Mouse (Mus musculus): ENCODE measurements around the gene Tceal5. TPM values are rescaled to one million over a fixed set of nuclear protein-coding genes. Genes with fewer than 3 reads are reported as not detected.

The Tceal5 gene
- polyA plus RNA-seq (2014; fragmentation: Nextera tagmentation; extraction: Ambion mirVana): 5.6 and 6.9 TPM in 2 replicates

GRCm38 (mm10) chrX:136203664-136204066, at the start of gene Tceal5:
Gene Tceal5 (minus strand): TSS chrX:136203876.
- peak within 1 kb of the TSS; percentile 14 to 50; a peak in 3 of 4 replicates for H3K27ac ChIP-seq (replicated peaks in 1 of 2; ENCODE audit: control insufficient read depth in 1 of 2, insufficient read depth in 1 of 2, low read depth in 2 of 2, low read length in 2 of 2)
- peak within 1 kb of the TSS; percentile 64 for H3K4me2 ChIP-seq (ENCODE audit: low read length)
- H3K27me3 ChIP-seq (ENCODE audit: control insufficient read depth, insufficient read depth, low read length): no peaks in the 10 kb centered on the region
- H3K9me3 ChIP-seq (ENCODE audit: control insufficient read depth, low read length): no peaks in the 10 kb centered on the region
- peak within 1 kb of the TSS; percentile 45 to 54 for H3K4me3 ChIP-seq (ENCODE audit: control insufficient read depth in 1 of 2, insufficient read depth in 1 of 2, low read depth in 1 of 2, low read length in 2 of 2)
- ATAC-seq (ENCODE audit: insufficient number of reproducible peaks, insufficient read depth, low FRiP score, low read depth): no peak; the same call in 1 of the 2 replicates
- H3K9ac ChIP-seq (ENCODE audit: low read length): peak within 1 kb of the TSS; percentile 48
- no peaks in the 10 kb centered on the region for H3K4me1 ChIP-seq (ENCODE audit: control insufficient read depth in 2 of 2, insufficient read depth in 2 of 2, low read length in 2 of 2)
- WGBS: 19% methylated on average over 9 of the region's 9 CpGs
- H3K36me3 ChIP-seq (ENCODE audit: control insufficient read depth, insufficient read depth, low read length): no peaks in the 10 kb centered on the region

DNA sequence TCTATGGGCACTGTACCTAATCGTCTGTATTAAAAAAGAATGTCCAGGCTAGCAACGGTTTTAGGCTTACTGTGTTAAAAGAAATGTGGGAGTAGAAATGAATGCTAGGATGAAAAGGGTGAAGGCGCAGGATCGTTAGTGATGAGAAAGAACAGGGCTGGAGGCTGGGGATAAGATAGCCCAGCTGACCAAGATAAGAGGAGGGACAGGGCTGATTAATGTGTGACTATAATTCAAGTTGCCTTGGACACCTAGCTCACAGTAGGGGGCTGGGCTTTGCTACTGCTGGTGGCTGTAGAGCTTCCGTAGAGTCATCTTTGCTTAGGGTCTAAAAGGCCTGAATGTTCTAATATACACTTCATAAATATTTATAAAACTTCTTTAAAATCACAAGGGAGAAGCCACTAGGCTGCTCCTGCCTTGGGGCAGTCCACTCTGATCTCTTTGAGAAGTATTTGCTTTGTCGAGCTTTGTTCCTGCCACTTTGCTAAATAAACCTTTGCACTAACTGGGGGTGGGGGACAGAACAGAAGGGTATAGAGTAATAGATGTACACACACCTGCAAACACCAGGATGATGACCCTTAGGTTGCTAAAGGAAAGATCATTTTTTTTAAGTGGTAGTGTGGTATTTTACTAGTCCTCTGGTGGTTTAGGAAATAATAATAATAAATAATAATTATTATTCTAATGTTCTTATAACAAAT, 48.5 kb upstream of the Tceal5 start:
- H3K27ac ChIP-seq (replicated peaks in 1 of 2; ENCODE audit: control insufficient read depth in 1 of 2, insufficient read depth in 1 of 2, low read depth in 2 of 2, low read length in 2 of 2): no peak overlapping the region

DNA sequence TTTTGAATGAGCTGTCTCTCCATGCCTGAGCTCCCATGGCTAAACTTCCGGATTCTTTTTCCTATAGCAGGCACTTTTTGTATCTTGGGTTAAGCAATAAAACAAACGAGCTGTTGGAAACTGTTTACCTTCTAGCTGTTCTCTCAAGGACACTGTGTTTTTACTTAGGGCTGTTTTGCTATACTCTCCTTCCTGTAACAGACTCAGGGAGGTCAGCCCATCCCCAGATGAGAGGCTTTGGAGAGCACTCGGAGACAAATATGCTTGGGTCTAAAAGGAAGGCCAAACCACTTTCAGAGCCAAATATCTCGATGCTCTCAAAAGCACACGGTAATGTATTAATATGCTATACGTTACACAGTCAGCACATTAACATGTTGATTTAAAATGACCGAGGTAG, 46.0 kb upstream of the Tceal5 start:
- no peak overlapping the region for H3K27ac ChIP-seq (replicated peaks in 1 of 2; ENCODE audit: control insufficient read depth in 1 of 2, insufficient read depth in 1 of 2, low read depth in 2 of 2, low read length in 2 of 2)
- 72% methylated on average over 7 of the region's 7 CpGs for WGBS

More for the DNA sequence above, 48.5 kb upstream of the Tceal5 start:
- Histone ChIP-seq H3K4me3 (ENCODE audit: control insufficient read depth in 1 of 2, insufficient read depth in 1 of 2, low read depth in 1 of 2, low read length in 2 of 2) (no peak overlapping the region), H3K4me1 (ENCODE audit: control insufficient read depth in 2 of 2, insufficient read depth in 2 of 2, low read length in 2 of 2) (no peaks in the 10 kb centered on the region; a peak in 2 of 4 replicates), H3K9ac (ENCODE audit: low read length) (no peak overlapping the region), H3K9me3 (ENCODE audit: control insufficient read depth, low read length) (no peaks in the 10 kb centered on the region), H3K27me3 (ENCODE audit: control insufficient read depth, insufficient read depth, low read length) (no peaks in the 10 kb centered on the region), H3K36me3 (ENCODE audit: control insufficient read depth, insufficient read depth, low read length) (peaks cover 10% of the 10 kb centered on the region), H3K4me2 (ENCODE audit: low read length) (no peak overlapping the region)
- no peak for ATAC-seq (ENCODE audit: insufficient number of reproducible peaks, insufficient read depth, low FRiP score, low read depth)
- 34% methylated on average over 6 of the region's 6 CpGs for WGBS

GRCm38 (mm10) chrX:136248811-136249210, 45.1 kb upstream of the Tceal5 start:
- Histone ChIP-seq H3K9ac (ENCODE audit: low read length) (no peak overlapping the region), H3K27ac (replicated peaks in 1 of 2; ENCODE audit: control insufficient read depth in 1 of 2, insufficient read depth in 1 of 2, low read depth in 2 of 2, low read length in 2 of 2) (0 out of 4 replicates have a peak overlapping the region, but pooled peaks of 1 of the 2 experiments have one; percentile 19), H3K4me3 (ENCODE audit: control insufficient read depth in 1 of 2, insufficient read depth in 1 of 2, low read depth in 1 of 2, low read length in 2 of 2) (no peak overlapping the region), H3K4me2 (ENCODE audit: low read length) (no peak overlapping the region), H3K27me3 (ENCODE audit: control insufficient read depth, insufficient read depth, low read length) (no peaks in the 10 kb centered on the region), H3K4me1 (ENCODE audit: control insufficient read depth in 2 of 2, insufficient read depth in 2 of 2, low read length in 2 of 2) (no peaks in the 10 kb centered on the region), H3K9me3 (ENCODE audit: control insufficient read depth, low read length) (no peaks in the 10 kb centered on the region), H3K36me3 (ENCODE audit: control insufficient read depth, insufficient read depth, low read length) (peaks cover 16% of the 10 kb centered on the region)
- WGBS: 38% methylated on average over 6 of the region's 6 CpGs
- no peak for ATAC-seq (ENCODE audit: insufficient number of reproducible peaks, insufficient read depth, low FRiP score, low read depth)

More for the DNA sequence above, 46.0 kb upstream of the Tceal5 start:
- ATAC-seq (ENCODE audit: insufficient number of reproducible peaks, insufficient read depth, low FRiP score, low read depth): no peak
- H3K9me3 ChIP-seq (ENCODE audit: control insufficient read depth, low read length): no peaks in the 10 kb centered on the region
- no peak overlapping the region for H3K4me2 ChIP-seq (ENCODE audit: low read length)
- peaks cover 16% of the 10 kb centered on the region for H3K36me3 ChIP-seq (ENCODE audit: control insufficient read depth, insufficient read depth, low read length)
- no peak overlapping the region for H3K9ac ChIP-seq (ENCODE audit: low read length)
- H3K27me3 ChIP-seq (ENCODE audit: control insufficient read depth, insufficient read depth, low read length): no peaks in the 10 kb centered on the region
- no peak overlapping the region for H3K4me3 ChIP-seq (ENCODE audit: control insufficient read depth in 1 of 2, insufficient read depth in 1 of 2, low read depth in 1 of 2, low read length in 2 of 2)
- no peaks in the 10 kb centered on the region for H3K4me1 ChIP-seq (ENCODE audit: control insufficient read depth in 2 of 2, insufficient read depth in 2 of 2, low read length in 2 of 2)

GRCm38 (mm10) chrX:136245521-136246071, 41.9 kb upstream of the Tceal5 start:
- WGBS: 17% methylated on average over 15 of the region's 15 CpGs
- H3K9ac ChIP-seq (ENCODE audit: low read length): peak overlapping the region; percentile 89
- H3K36me3 ChIP-seq (ENCODE audit: control insufficient read depth, insufficient read depth, low read length): peaks cover 16% of the 10 kb centered on the region
- no peaks in the 10 kb centered on the region for H3K9me3 ChIP-seq (ENCODE audit: control insufficient read depth, low read length)
- peak overlapping the region; percentile 87 for H3K27ac ChIP-seq (replicated peaks in 1 of 2; ENCODE audit: control insufficient read depth in 1 of 2, insufficient read depth in 1 of 2, low read depth in 2 of 2, low read length in 2 of 2)
- H3K4me3 ChIP-seq (ENCODE audit: control insufficient read depth in 1 of 2, insufficient read depth in 1 of 2, low read depth in 1 of 2, low read length in 2 of 2): peak overlapping the region; percentile 66 to 75
- H3K27me3 ChIP-seq (ENCODE audit: control insufficient read depth, insufficient read depth, low read length): no peaks in the 10 kb centered on the region
- H3K4me1 ChIP-seq (ENCODE audit: control insufficient read depth in 2 of 2, insufficient read depth in 2 of 2, low read length in 2 of 2): no peaks in the 10 kb centered on the region
- peak overlapping the region; percentile 60 for H3K4me2 ChIP-seq (ENCODE audit: low read length)
- ATAC-seq (ENCODE audit: insufficient number of reproducible peaks, insufficient read depth, low FRiP score, low read depth): peak; percentile 70

GRCm38 (mm10) chrX:136244574-136245229, 41.0 kb upstream of the Tceal5 start, which contains the start of gene Tceal9:
Gene Tceal9 (plus strand): TSS chrX:136245079.
- Histone ChIP-seq H3K27ac (replicated peaks in 1 of 2; ENCODE audit: control insufficient read depth in 1 of 2, insufficient read depth in 1 of 2, low read depth in 2 of 2, low read length in 2 of 2) (peak within 1 kb of the TSS; percentile 87), H3K36me3 (ENCODE audit: control insufficient read depth, insufficient read depth, low read length) (peaks cover 16% of the 10 kb centered on the region), H3K9me3 (ENCODE audit: control insufficient read depth, low read length) (no peaks in the 10 kb centered on the region), H3K27me3 (ENCODE audit: control insufficient read depth, insufficient read depth, low read length) (no peaks in the 10 kb centered on the region), H3K4me2 (ENCODE audit: low read length) (peak within 1 kb of the TSS; percentile 60), H3K4me3 (ENCODE audit: control insufficient read depth in 1 of 2, insufficient read depth in 1 of 2, low read depth in 1 of 2, low read length in 2 of 2) (peak within 1 kb of the TSS; percentile 66 to 75), H3K9ac (ENCODE audit: low read length) (peak within 1 kb of the TSS; percentile 89), H3K4me1 (ENCODE audit: control insufficient read depth in 2 of 2, insufficient read depth in 2 of 2, low read length in 2 of 2) (no peaks in the 10 kb centered on the region)
- ATAC-seq (ENCODE audit: insufficient number of reproducible peaks, insufficient read depth, low FRiP score, low read depth): peak; percentile 93
- WGBS: 20% methylated on average over 20 of the region's 20 CpGs

DNA sequence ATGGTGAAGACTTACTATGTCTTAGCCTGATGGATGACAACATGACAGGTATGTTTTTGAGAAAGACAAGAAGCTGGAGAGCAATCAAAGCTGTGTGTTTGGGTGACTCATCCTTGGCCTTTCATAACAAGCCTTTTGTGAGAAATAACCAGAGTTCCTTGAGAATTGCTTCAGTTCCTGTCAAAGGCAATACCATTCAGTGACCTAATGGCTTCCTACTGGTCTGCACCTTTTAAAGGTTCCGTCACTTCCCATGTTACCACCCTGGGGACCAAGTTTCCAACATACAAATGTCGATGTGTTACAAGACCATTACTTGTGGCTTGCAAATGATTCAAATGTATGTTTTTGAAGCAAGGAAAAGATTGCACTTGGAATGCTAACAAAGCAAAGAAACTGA, 39.5 kb upstream of the Tceal5 start:
- H3K27ac ChIP-seq (replicated peaks in 1 of 2; ENCODE audit: control insufficient read depth in 1 of 2, insufficient read depth in 1 of 2, low read depth in 2 of 2, low read length in 2 of 2): no peak overlapping the region
- WGBS: 64% methylated on average over 2 of the region's 2 CpGs
- H3K27me3 ChIP-seq (ENCODE audit: control insufficient read depth, insufficient read depth, low read length): no peaks in the 10 kb centered on the region
- no peak overlapping the region for H3K4me3 ChIP-seq (ENCODE audit: control insufficient read depth in 1 of 2, insufficient read depth in 1 of 2, low read depth in 1 of 2, low read length in 2 of 2)
- no peaks in the 10 kb centered on the region for H3K4me1 ChIP-seq (ENCODE audit: control insufficient read depth in 2 of 2, insufficient read depth in 2 of 2, low read length in 2 of 2)
- H3K36me3 ChIP-seq (ENCODE audit: control insufficient read depth, insufficient read depth, low read length): peaks cover 16% of the 10 kb centered on the region
- H3K4me2 ChIP-seq (ENCODE audit: low read length): no peak overlapping the region
- H3K9me3 ChIP-seq (ENCODE audit: control insufficient read depth, low read length): no peaks in the 10 kb centered on the region
- ATAC-seq (ENCODE audit: insufficient number of reproducible peaks, insufficient read depth, low FRiP score, low read depth): no peak
- no peak overlapping the region for H3K9ac ChIP-seq (ENCODE audit: low read length)
